Mouse (Mus musculus) intestine, embryonic 16.5 days (tissue): ENCODE measurements around the gene Tnrc6c. TPM values are rescaled to one million over a fixed set of nuclear protein-coding genes. Genes with fewer than 3 reads are reported as not detected.

Experiments
- ATAC-seq: fragments of 200-750 bp; cut with Nextera tagmentation; 2 replicates; pipeline ENCODE4 v1.8.0; 2017; ENCODE audit warnings: moderate TSS enrichment, moderate library complexity
- H3K27ac ChIP-seq: fragments of 300-500 bp; sonication (generic); 2 replicates; pipeline ENCODE4 v1.5.1; 2014; ENCODE audit warnings: mild to moderate bottlenecking, low read length
- H3K27me3 ChIP-seq: fragments of 300-500 bp; sonication (generic); replicated peaks from 2 replicates; pipeline ENCODE4 v1.6.1; 2014; ENCODE audit warnings: low read length, control low read depth, mixed read lengths; ENCODE audit not compliant: control insufficient read depth, insufficient read depth
- H3K36me3 ChIP-seq: fragments of 300-500 bp; sonication (generic); 2 replicates; pipeline ENCODE4 v1.6.1; 2014; ENCODE audit warnings: low read length, control low read depth; ENCODE audit not compliant: control insufficient read depth, insufficient read depth
- H3K4me1 ChIP-seq: fragments of 300-500 bp; sonication (generic); 2 replicates; pipeline ENCODE4 v1.6.1; 2014; ENCODE audit warnings: low read length, control low read depth, mixed read lengths; ENCODE audit not compliant: control insufficient read depth, insufficient read depth
- H3K4me2 ChIP-seq: fragments of 300-500 bp; sonication (generic); 2 replicates; pipeline ENCODE4 v1.6.1; 2014; ENCODE audit warnings: low read depth, low read length, control low read depth
- H3K4me3 ChIP-seq: fragments of 300-500 bp; sonication (generic); 2 replicates; pipeline ENCODE4 v1.5.1; 2014; ENCODE audit warnings: mild to moderate bottlenecking, low read length
- H3K9ac ChIP-seq: fragments of 300-500 bp; sonication (generic); 2 replicates; pipeline ENCODE4 v1.6.1; 2014; ENCODE audit warnings: low read depth, low read length
- H3K9me3 ChIP-seq: fragments of 300-500 bp; sonication (generic); 2 replicates; pipeline ENCODE4 v1.6.1; 2016; ENCODE audit warnings: low read length, control low read depth; ENCODE audit not compliant: control insufficient read depth
- WGBS: fragments of 180-500 bp; shearing (Covaris S2); extraction: QIAGEN DNeasy Blood & Tissue Kit; methylation state at CpG from one replicate; pipeline ENCODE4 v1.1.7; 2014; 5-methylcytosine and 5-hydroxymethylcytosine counted together
- polyA plus RNA-seq: library from polyadenylated mRNA; unstranded; fragments of >200 nt; fragmentation: Nextera tagmentation; extraction: Ambion mirVana; gene quantifications from 2 replicates; pipeline ENCODE4 v1.2.1, GENCODE M21; 2015

Tnrc6c gene
- polyA plus RNA-seq, 1 experiment from 2014 or later, result 6.6 TPM

DNA sequence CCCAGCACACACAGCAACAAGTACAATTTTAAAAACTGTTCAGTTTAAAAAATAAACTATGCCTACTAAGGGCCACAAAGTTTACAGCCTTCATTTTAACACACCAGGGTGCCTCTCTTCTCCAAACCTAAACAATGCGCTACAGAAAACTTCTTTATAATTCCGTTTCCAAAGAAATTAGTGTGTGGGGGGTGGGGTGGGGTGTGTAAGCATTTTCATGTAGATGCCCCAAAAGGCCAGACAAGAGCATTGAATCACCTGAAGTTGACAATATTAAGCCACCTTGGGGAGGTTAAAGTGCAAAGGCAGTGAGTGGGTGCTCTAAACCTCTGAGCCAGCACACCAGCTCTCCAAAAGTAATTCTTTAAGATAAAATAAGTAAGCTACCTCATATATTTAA, 24.2 kb upstream of the Tnrc6c start:
- Histone ChIP-seq H3K9ac (no peak overlapping the region), H3K36me3 (no peaks in the 10 kb centered on the region), H3K4me3 (no peak overlapping the region), H3K4me1 (no peaks in the 10 kb centered on the region), H3K9me3 (no peaks in the 10 kb centered on the region), H3K27ac (no peak overlapping the region), H3K27me3 (no peaks in the 10 kb centered on the region; the same call in 1 of the 2 replicates), H3K4me2 (no peak overlapping the region)
- no peak for ATAC-seq
- WGBS, result 72% methylated on average over 2 of the region's 2 CpGs

DNA sequence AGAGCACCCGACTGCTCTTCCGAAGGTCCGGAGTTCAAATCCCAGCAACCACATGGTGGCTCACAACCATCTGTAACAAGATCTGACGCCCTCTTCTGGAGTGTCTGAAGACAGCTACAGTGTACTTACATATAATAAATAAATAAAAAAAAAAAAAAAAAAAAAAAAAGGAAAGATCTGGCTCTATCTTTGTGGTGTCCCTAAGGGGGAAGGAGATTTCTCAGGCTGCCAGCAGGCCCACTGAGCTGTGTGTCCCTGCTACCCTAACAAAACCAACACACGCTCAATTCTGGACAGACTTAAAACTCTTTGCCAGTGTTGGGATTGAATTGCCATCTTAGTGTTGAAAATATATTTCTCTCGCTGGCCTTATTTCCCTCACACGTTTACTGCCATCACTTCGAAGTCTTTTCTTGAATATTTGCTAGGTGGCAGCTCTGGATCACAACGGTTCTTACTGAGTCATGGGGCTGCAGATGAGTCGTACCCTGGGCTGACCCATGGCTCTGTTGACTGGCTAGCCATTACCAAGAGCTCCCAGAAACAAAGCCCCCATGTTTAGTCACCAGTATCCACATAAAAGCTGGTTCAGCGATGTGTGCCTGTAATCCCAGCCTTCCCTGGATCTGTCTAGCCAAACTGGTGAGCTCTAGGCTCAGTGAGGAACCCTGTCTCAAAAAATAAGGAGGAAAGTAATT, 23.1 kb upstream of the Tnrc6c start:
- Histone ChIP-seq H3K4me3 (no peak overlapping the region), H3K9me3 (no peaks in the 10 kb centered on the region), H3K27ac (no peak overlapping the region), H3K27me3 (no peaks in the 10 kb centered on the region; the same call in 1 of the 2 replicates), H3K4me1 (no peaks in the 10 kb centered on the region), H3K9ac (no peak overlapping the region), H3K4me2 (no peak overlapping the region), H3K36me3 (no peaks in the 10 kb centered on the region)
- WGBS, result 95% methylated on average over 10 of the region's 11 CpGs
- no peak for ATAC-seq

DNA sequence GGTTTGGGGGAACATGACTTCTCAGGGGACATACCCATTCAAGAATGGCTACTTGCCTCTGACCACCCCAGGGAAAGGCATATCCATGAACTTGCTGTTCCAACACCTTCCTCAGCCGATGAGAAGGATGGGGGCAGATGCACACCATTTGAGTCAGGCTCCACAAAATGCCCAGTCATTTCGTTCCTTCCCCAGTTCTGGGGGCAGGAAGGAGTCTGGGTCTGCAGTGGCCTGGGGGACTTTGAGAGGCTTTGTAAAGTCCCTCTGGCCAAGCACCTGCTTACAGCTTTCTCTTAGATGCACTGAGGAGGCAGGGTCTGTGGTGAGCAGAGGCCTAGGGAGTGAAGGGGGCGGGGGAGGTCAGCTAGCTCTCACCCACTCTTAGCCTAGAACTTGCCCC, 20.8 kb upstream of the Tnrc6c start:
- 81% methylated on average over 3 of the region's 3 CpGs for WGBS

DNA sequence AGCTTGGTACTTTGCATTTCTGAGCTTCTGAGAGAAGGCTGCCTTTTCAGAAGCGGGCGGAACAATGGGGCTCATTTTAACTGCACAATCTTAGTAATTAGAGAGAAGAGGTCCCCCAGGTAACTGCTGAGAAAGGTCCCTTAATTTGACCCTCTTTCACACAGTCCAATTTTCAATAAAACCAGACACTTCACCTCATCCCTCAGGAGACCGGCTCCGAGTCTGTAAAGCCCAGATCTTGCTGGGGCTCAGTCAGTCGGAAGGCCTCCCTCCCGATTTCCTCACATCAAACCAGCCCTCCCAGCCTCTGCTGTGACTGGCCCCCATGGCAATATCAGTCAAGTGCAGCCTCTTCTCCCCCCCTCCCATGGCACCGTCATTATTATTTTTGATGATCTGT, 15.7 kb upstream of the Tnrc6c start:
- no peak for ATAC-seq
- Histone ChIP-seq H3K27me3 (no peaks in the 10 kb centered on the region), H3K36me3 (no peaks in the 10 kb centered on the region), H3K4me2 (no peak overlapping the region), H3K27ac (no peak overlapping the region), H3K4me3 (no peak overlapping the region), H3K9me3 (no peaks in the 10 kb centered on the region), H3K9ac (no peak overlapping the region), H3K4me1 (no peaks in the 10 kb centered on the region)
- 56% methylated on average over 7 of the region's 7 CpGs for WGBS

More for the DNA sequence above, 20.8 kb upstream of the Tnrc6c start:
- Histone ChIP-seq H3K4me1 (no peaks in the 10 kb centered on the region), H3K27me3 (no peaks in the 10 kb centered on the region; the same call in 1 of the 2 replicates), H3K27ac (no peak overlapping the region), H3K36me3 (no peaks in the 10 kb centered on the region), H3K4me2 (no peak overlapping the region), H3K9ac (no peak overlapping the region), H3K4me3 (no peak overlapping the region), H3K9me3 (no peaks in the 10 kb centered on the region)
- no peak for ATAC-seq

DNA sequence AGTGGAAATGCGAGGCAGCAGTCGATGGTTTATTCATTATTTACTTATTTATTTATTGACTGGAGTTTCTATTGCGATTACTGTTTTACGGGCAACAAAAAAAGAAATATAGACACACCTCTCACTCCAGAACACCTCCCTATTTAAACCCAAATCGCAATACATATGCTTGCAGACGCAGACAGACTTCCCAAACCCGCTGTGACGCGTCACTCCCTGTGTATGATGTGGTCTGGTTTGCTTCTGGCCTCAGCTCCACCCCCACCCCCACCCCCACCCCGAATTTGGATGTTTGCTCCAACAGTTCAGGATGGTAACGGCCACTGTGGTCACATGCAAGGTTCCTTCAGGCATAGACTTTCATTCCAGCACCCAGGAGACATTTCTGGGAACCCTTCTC, 15.3 kb upstream of the Tnrc6c start:
- Histone ChIP-seq H3K4me3 (no peak overlapping the region), H3K27ac (no peak overlapping the region), H3K36me3 (no peaks in the 10 kb centered on the region), H3K9me3 (no peaks in the 10 kb centered on the region), H3K4me1 (no peaks in the 10 kb centered on the region), H3K27me3 (no peaks in the 10 kb centered on the region), H3K4me2 (no peak overlapping the region), H3K9ac (no peak overlapping the region)
- 54% methylated on average over 11 of the region's 11 CpGs for WGBS
- no peak for ATAC-seq

DNA sequence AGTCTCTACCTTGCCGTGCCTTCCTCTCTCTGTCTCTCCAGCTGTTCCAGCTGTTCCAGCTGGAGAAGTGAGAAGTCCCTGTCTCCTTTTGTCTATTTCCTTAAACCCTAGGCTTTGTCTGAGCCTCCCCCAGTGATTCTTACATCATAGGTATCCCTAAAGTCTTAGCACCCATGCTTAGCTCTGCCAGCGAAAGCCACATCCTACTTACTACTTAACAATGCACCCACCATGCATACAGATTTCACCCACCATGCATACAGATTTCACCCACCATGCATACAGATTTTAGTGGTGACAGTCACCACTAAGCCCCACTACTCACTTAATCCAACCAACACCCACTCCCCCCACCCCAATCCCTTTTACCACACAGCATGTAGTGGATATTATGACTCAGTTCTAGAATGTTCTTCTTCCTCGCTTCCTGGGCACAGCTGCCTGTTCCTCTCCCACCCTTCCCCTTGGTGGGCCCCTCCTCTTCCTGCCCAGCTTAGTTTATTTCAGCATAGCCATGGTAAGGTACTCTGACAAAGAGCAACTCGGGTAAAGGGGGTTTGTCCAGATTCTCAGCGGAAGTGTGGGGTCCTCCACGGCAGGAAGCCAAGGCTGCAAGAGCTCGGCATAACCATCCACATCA, 14.6 kb upstream of the Tnrc6c start:
- Histone ChIP-seq H3K27ac (no peak overlapping the region), H3K36me3 (no peaks in the 10 kb centered on the region), H3K27me3 (no peaks in the 10 kb centered on the region), H3K4me3 (no peak overlapping the region), H3K9ac (no peak overlapping the region), H3K9me3 (no peaks in the 10 kb centered on the region), H3K4me2 (no peak overlapping the region), H3K4me1 (no peaks in the 10 kb centered on the region)
- 65% methylated on average over 7 of the region's 7 CpGs for WGBS
- no peak for ATAC-seq

DNA sequence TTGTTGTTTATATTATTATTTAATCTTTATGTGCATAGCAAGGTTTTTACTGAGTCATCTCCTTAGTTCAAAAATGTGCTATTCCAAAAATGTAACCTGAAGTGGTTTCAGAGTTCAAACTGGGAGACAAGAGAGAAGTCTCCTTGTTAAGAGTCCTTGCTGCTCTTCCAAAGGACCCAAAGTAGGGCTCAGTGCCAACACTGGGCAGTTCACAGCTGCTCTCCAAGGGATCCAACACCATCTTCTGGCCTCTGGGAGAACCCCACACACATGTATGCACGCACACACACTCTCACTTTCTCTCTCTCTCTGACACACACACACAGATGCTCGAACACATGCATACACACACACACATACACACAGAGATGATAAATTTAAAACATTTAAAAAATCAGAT, 11.9 kb upstream of the Tnrc6c start:
- H3K4me2 ChIP-seq, result no peak overlapping the region
- H3K4me3 ChIP-seq, result no peak overlapping the region
- no peak overlapping the region for H3K9ac ChIP-seq
- 89% methylated on average over 2 of the region's 2 CpGs for WGBS
- no peaks in the 10 kb centered on the region for H3K36me3 ChIP-seq
- H3K9me3 ChIP-seq, result no peaks in the 10 kb centered on the region
- no peaks in the 10 kb centered on the region for H3K27me3 ChIP-seq
- H3K4me1 ChIP-seq, result no peaks in the 10 kb centered on the region
- no peak overlapping the region for H3K27ac ChIP-seq
- no peak for ATAC-seq

DNA sequence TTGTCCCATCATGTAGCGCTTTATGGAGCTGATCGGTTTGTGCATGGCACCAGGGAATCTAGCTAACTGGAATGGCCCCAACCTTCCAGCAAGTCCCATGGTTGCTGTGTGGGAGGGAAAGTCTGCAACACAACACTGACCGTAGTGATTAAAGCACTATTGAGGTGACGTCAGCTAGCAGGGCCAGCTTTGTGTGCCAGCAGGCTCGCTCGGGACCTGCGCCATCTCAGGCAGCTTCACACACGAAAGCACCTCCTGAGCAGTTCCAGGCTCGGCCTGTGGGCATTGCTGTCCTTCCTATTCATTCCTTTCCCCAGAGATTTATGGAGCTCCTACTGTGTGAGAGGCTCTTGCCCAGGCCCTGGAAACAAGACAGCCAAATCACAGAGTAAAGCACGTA, 10.8 kb upstream of the Tnrc6c start:
- no peak overlapping the region for H3K27ac ChIP-seq
- no peak overlapping the region for H3K9ac ChIP-seq
- no peak overlapping the region for H3K4me2 ChIP-seq
- ATAC-seq, result no peak
- WGBS, result 64% methylated on average over 10 of the region's 10 CpGs
- H3K4me1 ChIP-seq, result no peaks in the 10 kb centered on the region
- H3K9me3 ChIP-seq, result no peaks in the 10 kb centered on the region
- H3K36me3 ChIP-seq, result no peaks in the 10 kb centered on the region
- H3K27me3 ChIP-seq, result no peaks in the 10 kb centered on the region
- H3K4me3 ChIP-seq, result no peak overlapping the region

DNA sequence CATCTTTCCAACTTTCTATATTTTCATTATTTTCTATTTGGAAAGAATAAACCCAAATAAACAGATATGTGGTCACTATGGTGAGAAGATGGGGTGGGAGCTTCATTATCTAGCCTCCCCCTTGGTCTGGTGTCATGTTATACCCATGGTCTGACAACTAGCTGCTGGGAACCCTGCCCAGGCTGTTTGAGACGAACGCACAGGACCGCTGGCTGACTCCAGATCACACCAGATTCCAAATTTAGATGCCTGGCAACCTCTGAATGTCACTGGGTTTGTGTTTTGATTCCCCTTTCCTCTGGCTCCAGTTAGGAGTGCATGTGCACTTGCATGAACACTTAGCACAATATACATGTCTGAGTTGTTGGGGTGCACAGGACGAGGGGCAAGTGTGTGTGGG, 7.3 kb upstream of the Tnrc6c start:
- WGBS, result 73% methylated on average over 4 of the region's 4 CpGs
- Histone ChIP-seq H3K27ac (no peak overlapping the region), H3K36me3 (no peaks in the 10 kb centered on the region), H3K4me1 (no peaks in the 10 kb centered on the region), H3K27me3 (0 out of 2 replicates have a peak, but pooled peaks cover 2% of the 10 kb centered on the region), H3K9me3 (no peaks in the 10 kb centered on the region), H3K9ac (no peak overlapping the region), H3K4me2 (no peak overlapping the region), H3K4me3 (no peak overlapping the region)
- ATAC-seq, result no peak
